Mouse (Mus musculus) left cerebral cortex, postnatal 14 days (tissue): ENCODE measurements at regions not wholly inside any gene's neighbourhood (a gene's known extent, or its start where the extent isn't known, plus 50 kb on each side); places are given as distances from the start of the nearest gene placed in this dataset.

Experiments
- DNase-seq, 2 experiments: peaks; one replicate each; pipeline ENCODE4 v3.0.0; 2021 to 2022; ENCODE audit warnings: low spot score in 2 of 2, mixed read lengths in 1 of 2
- intact Hi-C: fragments of 180-260 bp; cut with DNase I; formaldehyde crosslinking; loops from one replicate; pipeline ENCODE4 v1.15.1; 2025

GRCm38 (mm10) chr10:5747681-5748080 is 57.7 kb downstream of the Fbxo5 start:
- intact Hi-C loops, result no loop called here
- DNase-seq, result no peak

DNA sequence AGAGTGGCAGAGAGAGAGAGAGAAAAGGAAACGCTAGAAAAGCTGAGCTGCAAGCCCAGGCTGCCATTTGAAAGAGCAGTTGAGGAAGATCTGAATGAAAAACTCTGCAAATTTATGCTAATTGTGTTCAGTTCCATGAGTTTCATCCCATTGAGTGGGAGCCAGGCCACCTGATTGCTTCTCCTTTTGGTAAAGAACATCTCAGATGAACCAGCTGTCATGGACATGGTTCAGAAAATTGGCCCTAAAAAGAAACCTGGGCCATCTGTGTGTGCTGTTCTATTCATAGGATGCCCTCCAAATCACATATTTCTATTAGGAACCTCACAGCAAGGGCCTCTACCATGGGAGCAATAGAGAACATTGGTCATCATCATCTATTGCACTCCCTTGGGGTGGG is 70.3 kb downstream of the Fbxo5 start:
- peak in 1 of 2 experiments; percentile 13 for DNase-seq
- intact Hi-C loops, result no loop called here

- intact Hi-C loops, result no loop called here
- DNase-seq, result no peak
Measured at GRCm38 (mm10) chr10:5699791-5700190, 60.8 kb downstream of the Vip start.

- intact Hi-C loops, result no loop called here
- no peak for DNase-seq
Measured at GRCm38 (mm10) chr10:5697457-5697856, 58.4 kb downstream of the Vip start.
